Mouse (Mus musculus) hindbrain, embryonic 10.5 days (tissue): ENCODE results near the gene Rhbdd2. TPM values are rescaled to one million over a fixed set of nuclear protein-coding genes. Genes with fewer than 3 reads are reported as not detected.

Experiments used
- polyA plus RNA-seq: library from polyadenylated mRNA; unstranded; fragments of >200 nt; fragmentation: Nextera tagmentation; extraction: Ambion mirVana; gene quantifications from 2 replicates; pipeline ENCODE4 v1.2.1, GENCODE M21; 2016

The Rhbdd2 gene
- polyA plus RNA-seq, 1 experiment from 2014 or later = 65.6 TPM

Other genes starting within 250 kb of the Rhbdd2 start
- gene Pom121, start 238.1 kb upstream of the Rhbdd2 start, polyA plus RNA-seq = 19.5 and 20.9 TPM in 2 replicates
- gene Hip1, start 87.5 kb upstream of the Rhbdd2 start, polyA plus RNA-seq = 51.3 and 65.6 TPM in 2 replicates
- not detected in 2 replicates for gene Ccl26, start 69.0 kb upstream of the Rhbdd2 start, polyA plus RNA-seq
- 1.1 and 1.9 TPM in 2 replicates for gene Ccl24, start 59.6 kb upstream of the Rhbdd2 start, polyA plus RNA-seq
- 105 and 106 TPM in 2 replicates for gene Por, start 37.4 kb downstream of the Rhbdd2 start, polyA plus RNA-seq
- 67.0 and 74.3 TPM in 2 replicates for gene Tmem120a, start 111.8 kb downstream of the Rhbdd2 start, polyA plus RNA-seq
- gene Styxl1, start 145.8 kb downstream of the Rhbdd2 start, polyA plus RNA-seq = 0.24 and 0.43 TPM in 2 replicates
- gene Mdh2, start 145.9 kb downstream of the Rhbdd2 start, polyA plus RNA-seq = 609 and 683 TPM in 2 replicates
- gene Srrm3, start 174.3 kb downstream of the Rhbdd2 start, polyA plus RNA-seq = 18.8 and 38.5 TPM in 2 replicates